Mouse (Mus musculus) fibroblast of lung, adult 2 months (primary cell): ENCODE measurements around the gene Zkscan2.

Experiments used
- DNase-seq: peaks from one replicate; pipeline ENCODE4 v3.0.0-alpha.2; 2011; ENCODE audit warnings: low read depth

Gene Zkscan2

GRCm38 (mm10) chr7:123500239-123501219 is at the start of gene Zkscan2:
Gene Zkscan2 (minus strand): TSS chr7:123500449.
- DNase-seq, result no peak

- DNase-seq, result no peak
These were observed 28.9 kb upstream of the Zkscan2 start for GRCm38 (mm10) chr7:123529190-123529589.

GRCm38 (mm10) chr7:123525761-123526160 is 25.5 kb upstream of the Zkscan2 start:
- DNase-seq, result no peak

GRCm38 (mm10) chr7:123524218-123524861 is 24.1 kb upstream of the Zkscan2 start:
- peak; percentile 11 for DNase-seq

- DNase-seq, result no peak
These were observed 7.7 kb upstream of the Zkscan2 start for GRCm38 (mm10) chr7:123507946-123508345.

- no peak for DNase-seq
These were observed 3.1 kb upstream of the Zkscan2 start for GRCm38 (mm10) chr7:123503358-123503757.

- no peak for DNase-seq
These were observed 589 bp downstream of the Zkscan2 start for GRCm38 (mm10) chr7:123499481-123500238.

GRCm38 (mm10) chr7:123487703-123488102 is 12.5 kb downstream of the Zkscan2 start:
- DNase-seq, result no peak

GRCm38 (mm10) chr7:123467961-123468360 is 32.3 kb downstream of the Zkscan2 start:
- DNase-seq, result no peak

GRCm38 (mm10) chr7:123465692-123466387 is 34.4 kb downstream of the Zkscan2 start:
- peak; percentile 39 for DNase-seq

GRCm38 (mm10) chr7:123463569-123463968 is 36.7 kb downstream of the Zkscan2 start:
- DNase-seq, result no peak

- DNase-seq, result no peak
These were observed 38.2 kb downstream of the Zkscan2 start, which contains the start of gene Aqp8 for GRCm38 (mm10) chr7:123462070-123462501. Gene Aqp8 (plus strand): TSS chr7:123462291.

GRCm38 (mm10) chr7:123461316-123461715 is 38.9 kb downstream of the Zkscan2 start:
- DNase-seq, result no peak

GRCm38 (mm10) chr7:123459247-123459646 is 41.0 kb downstream of the Zkscan2 start:
- DNase-seq, result no peak

- no peak for DNase-seq
These were observed 41.9 kb downstream of the Zkscan2 start for GRCm38 (mm10) chr7:123458309-123458708.

- DNase-seq, result no peak
These were observed 45.2 kb downstream of the Zkscan2 start for GRCm38 (mm10) chr7:123455088-123455487.

GRCm38 (mm10) chr7:123453066-123453465 is 47.2 kb downstream of the Zkscan2 start:
- DNase-seq, result no peak

GRCm38 (mm10) chr7:123452551-123452950 is 47.7 kb downstream of the Zkscan2 start:
- no peak for DNase-seq

GRCm38 (mm10) chr7:123450515-123450914 is 49.7 kb downstream of the Zkscan2 start:
- DNase-seq, result no peak

- no peak for DNase-seq
These were observed 50.6 kb downstream of the Zkscan2 start for GRCm38 (mm10) chr7:123449676-123450075.

GRCm38 (mm10) chr7:123448794-123449193 is 51.5 kb downstream of the Zkscan2 start:
- no peak for DNase-seq
